Mouse (Mus musculus) 416B (cell line): ENCODE data around the gene Wfdc21.

ENCODE experiments used
- DNase-seq: peaks from one replicate; pipeline ENCODE4 v3.0.0; 2011; ENCODE audit warnings: low read depth

Wfdc21 gene

GRCm38 (mm10) chr11:83753581-83754181 lies 6.9 kb downstream of the Wfdc21 start, which contains the start of gene Heatr6:
Heatr6 (plus strand) TSS chr11:83753696.
- peak; percentile 94 for DNase-seq

GRCm38 (mm10) chr11:83754227-83754626 lies 7.5 kb downstream of the Wfdc21 start:
- no peak for DNase-seq

GRCm38 (mm10) chr11:83767306-83767705 lies 20.6 kb downstream of the Wfdc21 start:
- DNase-seq: no peak

GRCm38 (mm10) chr11:83768976-83769375 lies 22.2 kb downstream of the Wfdc21 start:
- DNase-seq: no peak

GRCm38 (mm10) chr11:83771014-83771413 lies 24.3 kb downstream of the Wfdc21 start:
- no peak for DNase-seq

- no peak for DNase-seq
Measured at GRCm38 (mm10) chr11:83772341-83772740, 25.6 kb downstream of the Wfdc21 start.

- no peak for DNase-seq
Measured at GRCm38 (mm10) chr11:83773691-83774090, 27.0 kb downstream of the Wfdc21 start.

- DNase-seq: no peak
Measured at GRCm38 (mm10) chr11:83774324-83774723, 27.6 kb downstream of the Wfdc21 start.

- DNase-seq: no peak
Measured at GRCm38 (mm10) chr11:83776798-83777197, 30.1 kb downstream of the Wfdc21 start.

GRCm38 (mm10) chr11:83783931-83784600 lies 37.3 kb downstream of the Wfdc21 start:
- no peak for DNase-seq

GRCm38 (mm10) chr11:83784661-83785060 lies 37.9 kb downstream of the Wfdc21 start:
- DNase-seq: peak; percentile 58

- peak; percentile 87 for DNase-seq
Measured at GRCm38 (mm10) chr11:83785366-83785765, 38.6 kb downstream of the Wfdc21 start.

GRCm38 (mm10) chr11:83786835-83787234 lies 40.1 kb downstream of the Wfdc21 start:
- DNase-seq: peak; percentile 80

- DNase-seq: peak; percentile 62
Measured at GRCm38 (mm10) chr11:83787401-83788021, 40.8 kb downstream of the Wfdc21 start.

GRCm38 (mm10) chr11:83788331-83788730 lies 41.6 kb downstream of the Wfdc21 start:
- no peak for DNase-seq

GRCm38 (mm10) chr11:83789259-83789658 lies 42.5 kb downstream of the Wfdc21 start:
- peak; percentile 96 for DNase-seq

- peak; percentile 55 for DNase-seq
Measured at GRCm38 (mm10) chr11:83791133-83791532, 44.4 kb downstream of the Wfdc21 start.

- DNase-seq: peak; percentile 54
Measured at GRCm38 (mm10) chr11:83792316-83792914, 45.7 kb downstream of the Wfdc21 start.

- no peak for DNase-seq
Measured at GRCm38 (mm10) chr11:83793264-83793663, 46.5 kb downstream of the Wfdc21 start.

- DNase-seq: no peak
Measured at GRCm38 (mm10) chr11:83796112-83796511, 49.4 kb downstream of the Wfdc21 start.

- DNase-seq: no peak
Measured at GRCm38 (mm10) chr11:83796980-83797608, 50.4 kb downstream of the Wfdc21 start.

- DNase-seq: no peak
Measured at GRCm38 (mm10) chr11:83799871-83800430, 53.2 kb downstream of the Wfdc21 start.
